Mouse (Mus musculus) common myeloid progenitor, adult 5-6 weeks (primary cell): ENCODE results near the gene Trim3. TPM values are rescaled to one million over a fixed set of nuclear protein-coding genes. Genes with fewer than 3 reads are reported as not detected.

Experiments
- ATAC-seq: replicated peaks from 2 replicates; pipeline ENCODE4 v1.8.0; 2016; ENCODE audit warnings: low read depth, mild to moderate bottlenecking, moderate TSS enrichment, inconsistent platforms; ENCODE audit not compliant: poor library complexity, severe bottlenecking
- total RNA-seq: library from RNA; stranded (forward); fragments of 200-1000, 187-1606 nt; gene quantifications from 2 replicates; pipeline ENCODE4 v1.2.3, GENCODE M21; 2017

Gene Trim3
- total RNA-seq, 1 experiment from 2014 or later: 5.4 TPM

DNA sequence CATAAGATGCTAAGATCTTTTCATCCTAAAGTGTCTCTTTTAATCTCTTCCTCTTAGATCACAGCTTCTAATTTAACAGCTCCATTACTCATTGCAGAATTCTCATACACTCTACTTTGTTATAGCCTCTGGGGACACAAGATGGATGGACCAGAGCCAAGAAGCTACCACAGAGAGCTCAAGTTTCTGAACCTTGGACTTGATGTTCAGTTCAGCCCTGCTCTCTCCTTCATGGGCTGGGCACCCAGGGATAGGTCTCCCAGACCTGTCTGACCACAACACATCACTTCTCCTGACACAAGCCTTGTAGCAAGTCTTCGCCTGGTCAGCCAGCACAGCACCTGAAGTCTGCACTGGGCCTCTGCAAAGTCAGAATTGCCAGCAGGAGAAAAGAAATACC, 19.0 kb downstream of the Trim3 start:
- no peak for ATAC-seq

DNA sequence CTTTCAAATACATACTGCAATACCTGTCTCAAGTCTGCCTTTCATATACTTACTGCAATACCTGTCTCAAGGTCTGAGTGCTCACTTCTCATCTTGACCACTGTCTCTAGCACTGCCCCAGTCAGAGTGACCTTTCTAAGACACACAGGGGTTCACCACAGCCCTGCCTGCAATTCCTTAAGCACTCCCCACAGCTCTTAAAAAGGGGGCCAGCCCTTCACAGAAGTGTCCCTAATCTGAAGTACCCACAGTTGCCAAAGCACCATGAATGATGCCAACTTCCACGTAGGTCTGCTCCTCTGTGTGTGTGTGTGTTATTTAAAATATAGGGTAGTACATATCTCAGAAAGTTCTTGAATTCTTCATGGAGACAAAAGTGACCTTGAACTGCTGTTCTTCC, 21.6 kb downstream of the Trim3 start:
- ATAC-seq: no peak

DNA sequence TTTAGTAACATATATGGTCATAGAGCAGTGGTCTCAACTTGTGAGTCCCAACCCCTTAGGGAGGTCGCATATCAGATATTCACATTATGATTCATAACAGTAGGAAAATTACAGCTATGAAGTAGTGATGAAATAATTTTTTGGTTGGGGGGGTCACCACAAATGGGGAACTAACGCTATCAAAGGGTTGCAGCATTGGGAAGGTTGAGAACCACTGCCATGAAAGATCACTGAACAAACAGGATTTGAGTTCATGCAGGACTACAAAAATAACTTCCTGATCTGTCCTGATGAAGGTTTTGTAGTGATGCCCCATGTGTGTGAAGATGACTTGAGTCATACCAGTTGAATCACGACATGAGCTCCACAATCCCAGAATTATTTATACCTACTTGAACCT, 24.9 kb downstream of the Trim3 start:
- peak; percentile 77 for ATAC-seq

DNA sequence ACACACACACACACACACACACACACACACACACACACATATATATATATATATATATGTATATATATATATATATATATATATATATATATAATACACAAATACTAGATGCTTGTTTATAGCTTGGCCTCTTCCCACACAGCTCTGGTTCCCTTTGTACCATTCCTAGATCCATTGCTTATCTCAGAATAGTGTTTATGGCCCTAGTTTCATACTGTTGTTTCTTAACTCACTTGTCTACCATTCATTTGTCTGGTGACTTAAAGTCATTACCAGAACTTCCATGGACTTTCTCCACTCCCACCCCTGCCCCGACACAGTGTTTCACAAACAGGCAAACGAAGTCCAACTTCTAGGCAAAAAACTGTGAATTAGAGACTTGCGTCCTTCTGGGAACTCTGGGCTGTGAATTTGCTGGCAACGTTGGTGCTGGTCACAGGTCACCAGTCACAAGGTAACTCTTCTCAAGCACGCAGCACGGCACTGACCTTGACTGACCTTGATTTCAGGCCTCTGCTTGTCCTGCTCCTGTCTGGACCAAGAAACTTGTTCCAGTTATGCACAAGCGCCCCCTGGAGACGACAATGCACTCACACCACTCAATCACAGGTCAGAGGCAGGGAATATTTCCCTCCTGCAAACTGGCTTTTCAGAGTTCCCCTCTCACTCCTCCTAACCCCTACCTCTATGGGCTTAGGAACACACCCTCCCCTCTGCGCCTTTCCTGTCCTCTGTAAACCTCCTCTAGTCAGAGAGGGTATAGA, 30.3 kb downstream of the Trim3 start:
- ATAC-seq: peak; percentile 95

DNA sequence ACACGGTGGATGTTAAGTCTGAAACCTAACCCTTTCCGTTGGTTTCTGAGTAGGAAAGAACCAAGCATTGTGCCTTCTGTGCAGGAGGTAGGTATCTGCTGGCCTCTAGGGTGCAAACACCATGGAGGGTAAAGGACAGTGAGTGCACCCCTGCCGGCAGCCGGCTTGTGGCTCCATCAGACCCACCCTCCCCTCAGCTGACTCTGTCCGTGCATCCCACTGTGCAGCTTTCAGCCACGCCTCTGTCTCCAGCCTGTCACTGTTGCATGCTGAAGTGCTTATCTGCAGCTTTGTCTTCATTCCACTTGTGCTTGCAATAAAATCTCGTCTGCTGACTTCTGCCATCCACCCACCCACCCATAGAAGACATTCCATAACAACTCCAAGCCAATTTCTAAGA, 43.3 kb downstream of the Trim3 start:
- no peak for ATAC-seq

DNA sequence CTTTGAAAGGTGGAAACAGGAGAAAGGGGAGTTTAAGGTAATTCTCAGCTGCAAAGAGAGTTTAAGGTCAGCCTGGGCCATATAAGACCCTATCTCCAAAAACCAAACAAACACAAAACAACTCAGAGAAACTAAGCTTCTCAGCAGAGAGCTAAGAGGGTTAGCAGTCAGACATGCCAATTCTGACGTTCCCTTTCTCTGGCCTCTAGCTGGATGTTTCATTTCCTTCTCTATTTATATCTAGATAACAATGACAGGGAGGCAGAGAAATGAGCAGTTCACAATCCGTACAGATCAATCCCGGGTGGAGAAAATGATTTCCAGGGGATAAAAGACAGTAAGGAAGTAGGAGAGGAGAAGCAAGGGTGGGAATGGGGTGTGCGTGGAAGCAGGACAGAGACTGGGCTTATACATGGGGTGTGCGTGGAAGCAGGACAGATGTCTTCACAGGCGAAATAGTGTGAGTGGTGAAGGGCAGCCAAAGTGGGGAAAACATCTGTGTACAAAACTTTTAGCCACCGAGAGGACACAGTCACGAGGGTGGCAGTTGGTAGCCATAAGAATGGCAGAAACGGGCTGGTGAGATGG, 45.0 kb downstream of the Trim3 start:
- ATAC-seq: peak; percentile 47; the same call in 1 of the 2 replicates

DNA sequence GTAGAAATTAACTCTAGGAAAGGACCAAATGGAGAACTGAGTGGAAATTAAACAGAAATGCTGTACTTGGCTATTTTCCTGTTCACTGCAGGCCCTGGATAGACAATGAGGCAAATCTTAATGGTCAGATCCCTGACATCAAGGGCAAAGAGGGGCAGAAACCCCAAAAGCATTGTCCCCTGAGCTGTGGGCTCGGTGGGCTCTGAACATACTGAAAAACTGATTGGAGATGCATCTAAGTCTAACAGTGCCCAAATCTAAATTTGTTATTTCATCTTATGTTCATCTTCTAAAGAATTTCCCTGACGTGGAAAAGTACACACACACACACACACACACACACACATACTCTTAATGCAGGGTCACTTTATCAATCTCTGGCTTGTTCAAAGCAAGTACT, 51.4 kb downstream of the Trim3 start:
- ATAC-seq: no peak

DNA sequence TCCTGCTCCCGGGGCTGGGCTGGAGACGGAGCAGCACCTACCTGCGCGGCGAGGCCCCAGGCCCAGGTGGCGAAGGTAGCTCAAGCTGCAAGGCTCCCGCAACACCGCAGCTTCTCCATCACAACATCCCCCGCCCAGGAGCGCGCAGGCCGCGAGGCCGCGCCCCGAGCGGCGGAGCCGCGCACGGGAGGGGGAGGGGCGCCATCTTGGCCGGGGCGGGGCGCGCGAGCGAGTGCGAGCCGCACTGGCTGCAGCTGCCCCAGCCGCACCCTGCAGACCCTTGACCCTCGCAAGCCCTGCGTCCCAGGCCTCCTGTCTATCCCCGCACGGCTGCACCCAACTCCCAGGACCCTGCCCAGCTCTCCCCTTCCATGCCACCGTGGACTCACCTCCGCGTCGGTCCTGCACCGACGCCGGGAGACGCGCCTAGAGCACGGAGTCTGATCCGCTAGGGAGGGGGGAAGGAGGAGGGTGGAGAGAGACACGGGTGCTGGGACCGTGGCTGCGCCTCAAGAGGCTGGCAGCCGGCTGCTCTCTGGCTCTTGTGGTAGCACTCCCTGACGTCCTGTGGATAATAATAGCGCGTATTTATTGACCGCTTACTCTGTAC, 52.2 kb downstream of the Trim3 start, which contains the start of gene Apbb1:
Apbb1 (minus strand) TSS at position 560 of the 610 bp plus-strand sequence.
- peak; percentile 95 for ATAC-seq

DNA sequence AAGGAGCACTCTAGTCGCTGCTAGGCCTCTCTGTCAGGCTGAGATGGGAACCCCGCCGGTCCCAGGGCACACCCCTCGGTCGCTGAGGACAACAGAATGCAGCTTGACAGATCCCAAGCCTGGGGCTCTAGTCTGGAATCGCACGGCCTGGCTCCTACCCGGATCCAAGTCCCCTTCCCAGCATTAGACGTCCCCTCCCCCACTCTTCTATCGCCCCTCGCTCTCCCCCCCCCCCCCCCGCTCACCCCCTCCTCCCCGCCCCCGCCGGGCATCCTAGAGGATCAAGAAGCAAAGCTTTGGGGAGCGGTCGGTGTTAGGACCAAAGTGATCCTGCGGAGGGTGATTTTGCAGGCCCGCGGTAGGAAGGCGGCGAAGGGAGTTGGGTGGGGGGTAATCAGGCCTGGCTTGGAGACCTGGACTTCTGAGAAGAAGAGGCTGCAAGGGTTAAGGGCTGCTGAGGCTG, 52.7 kb downstream of the Trim3 start:
- ATAC-seq: no peak

DNA sequence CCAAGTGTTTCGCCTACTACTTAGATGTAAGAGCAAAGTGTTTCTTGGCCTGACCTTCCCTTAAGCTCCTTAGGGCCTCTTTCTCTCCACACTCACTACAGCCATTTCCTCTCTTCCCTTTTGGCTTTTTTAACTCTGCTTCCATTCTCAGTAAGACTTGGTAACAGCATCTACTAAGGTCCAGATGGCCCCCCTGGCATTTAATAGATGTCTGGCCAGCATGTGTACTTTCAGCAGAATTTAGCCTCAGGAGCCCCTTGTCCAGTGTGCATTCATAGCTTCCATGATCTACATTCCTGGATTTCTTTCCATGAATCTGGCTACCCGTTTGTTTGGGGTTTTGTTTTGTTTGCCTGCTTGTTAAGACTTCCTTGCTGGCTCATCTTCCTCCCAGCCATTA, 54.9 kb downstream of the Trim3 start:
- ATAC-seq: no peak

DNA sequence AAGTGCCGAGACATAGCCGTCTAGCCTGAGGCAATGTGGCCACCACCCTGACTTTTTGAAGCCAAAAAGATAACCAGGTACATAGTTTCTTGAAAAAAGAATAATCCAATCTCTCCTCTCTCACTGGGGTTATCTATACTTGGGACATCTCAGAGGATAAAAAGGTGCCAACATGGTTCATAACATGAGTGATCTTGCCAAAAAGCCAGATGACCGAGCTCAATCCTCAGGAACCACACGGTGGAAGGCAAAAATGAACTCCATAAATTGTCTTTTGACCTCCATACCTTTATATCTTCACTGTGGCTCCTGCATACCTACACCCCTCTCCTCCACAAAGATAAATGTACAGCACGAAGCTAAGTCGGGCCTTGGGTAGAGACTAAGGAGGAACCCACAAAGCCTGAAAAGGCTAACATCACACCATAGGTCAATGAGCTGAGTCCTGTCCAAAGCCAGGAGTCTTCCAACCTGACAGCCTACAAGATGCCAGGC, 55.9 kb downstream of the Trim3 start:
- ATAC-seq: no peak

DNA sequence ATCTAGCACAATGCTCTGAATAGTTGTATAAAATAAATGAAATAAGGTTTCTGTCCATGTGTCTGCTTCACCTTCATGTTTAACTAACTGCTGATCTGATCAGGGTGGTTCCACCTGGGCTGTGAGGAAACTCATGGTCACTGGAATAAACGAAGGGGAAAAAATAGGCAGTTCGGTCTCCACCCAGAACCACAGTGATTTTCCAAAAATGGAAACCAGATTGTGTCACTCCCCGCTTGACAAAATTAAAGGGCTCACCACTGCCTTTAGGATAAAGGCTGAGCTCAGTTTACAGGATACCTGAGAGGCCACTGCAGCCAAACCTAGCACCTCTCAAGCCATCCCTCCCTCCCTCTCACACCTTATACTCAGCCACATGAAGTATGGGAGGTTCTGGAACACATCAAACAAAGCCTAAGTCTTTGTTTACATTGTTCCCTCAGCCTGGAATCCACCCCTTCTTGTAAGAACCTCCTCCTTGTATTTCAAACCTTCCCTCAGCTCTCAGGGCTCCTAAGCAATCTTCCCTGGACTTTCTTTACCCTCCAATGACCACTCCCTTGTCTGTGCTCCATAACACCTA, 57.1 kb downstream of the Trim3 start:
- no peak for ATAC-seq

DNA sequence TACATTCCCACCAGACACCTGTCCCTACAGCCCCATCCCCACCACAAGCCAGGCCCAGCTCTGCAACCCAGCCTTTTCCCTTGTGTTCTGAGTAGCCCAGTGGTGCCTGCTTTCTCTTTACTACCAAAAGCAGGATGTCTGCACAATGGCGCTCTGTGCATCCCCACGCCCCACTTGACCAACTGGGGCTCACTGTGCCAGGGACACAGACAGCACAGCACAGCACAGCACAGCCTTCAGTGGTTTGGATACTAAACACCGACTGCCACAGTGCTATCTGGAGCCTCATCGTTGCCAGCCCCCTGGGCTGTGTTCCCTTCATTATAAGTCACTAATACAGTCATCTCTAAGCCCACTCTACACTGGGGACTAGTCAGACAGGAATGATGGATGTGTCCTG, 58.8 kb downstream of the Trim3 start:
- ATAC-seq: no peak

DNA sequence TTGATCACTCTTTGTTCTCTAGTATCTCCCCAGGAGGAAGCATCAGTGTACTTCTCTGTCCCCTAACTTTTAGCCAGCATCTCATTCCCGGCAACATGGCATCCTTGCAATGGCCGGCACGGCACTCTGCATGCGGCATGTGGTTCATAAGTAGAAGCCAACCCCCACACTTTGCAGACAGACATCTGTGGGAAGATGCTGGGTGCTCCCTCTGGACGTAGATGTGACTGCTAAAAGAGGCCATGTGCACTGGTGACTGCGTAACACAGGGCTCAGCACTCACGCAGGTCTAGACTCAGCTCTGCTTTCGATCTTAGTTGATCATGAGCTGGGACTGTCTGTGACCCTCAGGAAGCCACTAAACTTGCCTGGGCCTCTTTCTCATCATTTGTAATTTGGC, 60.4 kb downstream of the Trim3 start:
- no peak for ATAC-seq

DNA sequence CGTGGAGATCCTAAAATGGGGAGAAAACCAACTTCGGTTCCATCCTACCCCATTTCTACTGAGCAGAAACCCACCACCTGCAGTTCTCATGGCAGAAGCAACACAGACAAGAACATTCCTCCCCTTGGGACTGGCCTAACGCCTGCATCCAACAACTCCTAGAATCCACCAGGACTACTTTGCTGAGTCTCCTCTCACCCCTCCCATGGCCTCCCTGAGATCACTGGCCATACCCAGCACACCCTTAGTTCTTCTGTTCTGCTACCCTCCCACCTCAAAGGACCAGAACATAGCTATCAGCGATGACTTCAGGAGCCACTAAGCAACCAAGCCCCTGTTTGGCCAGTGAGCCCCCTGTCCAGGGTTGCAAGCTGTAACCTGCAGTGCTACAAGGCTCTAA, 62.6 kb downstream of the Trim3 start:
- no peak for ATAC-seq

DNA sequence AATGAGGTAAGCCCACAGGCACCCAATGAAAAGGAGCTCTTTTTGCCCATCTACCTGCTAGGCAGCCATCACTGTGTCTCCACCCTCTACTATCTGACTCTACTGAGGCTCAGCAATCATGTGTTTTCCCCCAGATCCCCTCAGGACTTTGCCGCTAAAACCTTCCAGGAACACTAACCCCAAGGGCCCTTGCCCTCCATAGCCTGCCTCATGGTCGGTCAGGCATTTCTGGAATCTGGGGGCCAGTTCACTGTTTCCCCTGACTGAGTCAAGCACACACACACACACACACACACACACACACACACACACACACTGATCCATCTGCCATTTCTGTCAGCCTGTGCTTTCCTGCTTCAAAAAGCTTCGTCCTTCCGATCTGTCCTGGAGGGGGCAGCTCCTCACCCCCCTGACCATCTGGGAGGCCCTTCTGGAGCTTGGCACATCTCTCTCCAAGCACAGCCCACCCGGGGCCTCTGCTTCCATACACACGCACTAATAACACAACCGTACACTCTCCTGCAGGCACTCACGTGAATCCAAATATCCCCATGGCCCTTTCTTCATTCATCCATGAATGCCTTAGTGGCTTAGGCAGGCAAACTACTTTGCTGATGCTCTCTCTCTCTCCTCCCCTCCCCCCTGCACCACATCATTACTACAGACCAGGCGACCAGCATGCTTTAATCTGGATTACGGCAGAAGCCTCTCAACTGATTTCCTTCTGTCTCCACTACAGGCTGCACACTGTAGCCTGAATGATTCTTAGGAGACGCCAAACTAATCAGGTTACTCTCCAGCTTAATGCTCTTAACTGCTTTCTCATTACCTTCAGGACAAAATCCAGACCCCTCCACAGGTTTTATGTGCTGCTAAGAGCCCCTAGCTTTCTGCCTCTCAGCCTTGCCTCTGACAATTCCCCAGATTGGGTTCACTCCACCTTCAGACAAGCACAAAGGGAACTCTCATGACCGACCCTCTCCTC, 63.6 kb downstream of the Trim3 start:
- ATAC-seq: no peak

DNA sequence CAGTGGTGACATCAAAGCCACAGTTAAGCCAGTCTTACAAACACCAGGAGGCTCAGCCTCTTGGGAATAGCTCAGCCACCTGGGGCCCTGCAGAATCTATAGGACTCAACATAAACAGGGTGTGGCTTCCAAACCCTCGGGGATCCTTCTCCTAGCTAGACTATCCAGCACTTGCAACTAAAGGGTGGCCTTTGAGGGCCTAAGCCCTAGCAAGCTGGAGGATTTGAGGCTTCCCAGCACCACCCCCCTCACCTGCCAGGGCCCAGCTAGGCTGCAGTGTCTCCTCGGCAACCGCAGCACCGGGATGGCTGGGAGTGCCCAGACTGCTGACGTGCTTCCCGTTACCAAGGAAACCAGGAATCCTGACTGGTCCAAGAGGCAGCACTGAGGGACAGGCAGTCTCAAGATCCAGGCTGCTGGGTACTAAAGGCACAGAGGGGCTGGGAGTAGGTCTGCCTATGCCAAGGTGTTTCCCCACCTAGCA, 64.3 kb downstream of the Trim3 start:
- no peak for ATAC-seq

DNA sequence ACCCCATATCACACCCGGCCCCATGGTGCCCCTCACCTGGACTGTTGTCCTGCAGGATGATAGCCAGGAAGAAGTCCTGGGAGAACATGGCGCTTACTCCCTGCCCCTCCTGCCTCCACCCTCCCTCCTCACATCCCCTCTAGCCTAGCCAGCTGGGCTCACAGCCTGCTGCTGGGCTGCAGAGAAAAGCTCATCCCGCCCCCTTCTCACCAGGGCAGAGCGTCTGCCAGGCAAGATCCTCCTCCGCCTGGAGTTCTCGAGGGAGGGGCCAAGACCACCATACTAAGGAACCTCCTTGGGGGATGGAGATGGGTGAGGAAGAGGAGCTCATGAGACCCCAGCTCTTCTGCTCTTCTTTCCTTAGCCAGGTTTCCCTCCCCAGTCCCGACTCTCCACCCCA, 64.8 kb downstream of the Trim3 start:
- ATAC-seq: no peak

DNA sequence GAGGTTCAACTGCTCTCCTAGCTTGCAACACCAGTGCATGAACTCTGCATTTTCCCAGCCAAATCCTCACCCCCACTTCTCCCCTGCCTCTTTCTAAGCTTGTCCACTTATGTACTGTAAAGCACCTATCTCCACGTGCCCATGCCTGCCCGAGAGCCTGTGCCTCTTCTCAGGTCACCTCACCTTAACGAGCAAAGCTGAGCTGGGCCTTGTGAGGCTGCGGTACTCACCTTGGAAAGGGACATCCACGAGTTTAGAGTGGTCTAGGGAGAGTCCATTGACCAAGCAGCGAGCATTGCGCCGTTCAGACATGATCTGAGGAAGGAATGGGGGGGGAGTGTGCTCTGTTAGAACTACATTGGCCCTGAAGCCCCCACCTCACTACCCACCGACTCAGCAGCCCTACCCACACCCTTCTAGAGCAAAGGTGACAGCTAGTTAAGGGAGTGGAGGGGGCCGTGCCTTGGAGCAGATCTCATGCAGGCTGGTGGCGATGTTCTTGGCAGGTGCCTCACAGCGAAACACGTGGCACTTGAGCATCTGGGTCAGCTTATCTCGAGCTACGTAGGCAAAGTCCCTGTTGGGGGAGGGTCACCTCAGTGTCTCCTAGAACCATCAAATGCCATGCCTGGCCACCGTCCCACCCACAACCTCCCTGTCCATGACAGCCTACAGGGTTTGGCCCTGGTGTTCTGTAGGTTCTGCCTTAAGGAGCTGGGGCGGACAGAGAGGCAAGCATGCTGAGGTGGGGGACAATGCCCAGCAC, 68.1 kb downstream of the Trim3 start:
- ATAC-seq: no peak
